Mouse (Mus musculus) frontal cortex, postnatal 14 days (tissue): ENCODE measurements around the gene Pdzd2.
A peak's percentile ranks its signal among the peaks of the same experiment; 100 is the strongest.

Experiments used
- DNase-seq, 2 experiments: peaks; one replicate each; pipeline ENCODE4 v3.0.0; 2022; ENCODE audit warnings: low spot score in 2 of 2

Pdzd2 gene

GRCm38 (mm10) chr15:12577715-12578114 lies 162.0 kb downstream of the Pdzd2 start:
- DNase-seq = no peak

GRCm38 (mm10) chr15:12577054-12577696 lies 162.5 kb downstream of the Pdzd2 start:
- peak in 1 of 2 experiments; percentile 29 for DNase-seq

GRCm38 (mm10) chr15:12573621-12574020 lies 166.1 kb downstream of the Pdzd2 start:
- no peak for DNase-seq

GRCm38 (mm10) chr15:12571168-12571567 lies 168.6 kb downstream of the Pdzd2 start:
- DNase-seq = no peak

- no peak for DNase-seq
Measured at GRCm38 (mm10) chr15:12566637-12567440, 172.9 kb downstream of the Pdzd2 start.

- DNase-seq = no peak
Measured at GRCm38 (mm10) chr15:12565281-12565680, 174.4 kb downstream of the Pdzd2 start.

- no peak for DNase-seq
Measured at GRCm38 (mm10) chr15:12560505-12560904, 179.2 kb downstream of the Pdzd2 start.

- DNase-seq = peak in 1 of 2 experiments; percentile 20
Measured at GRCm38 (mm10) chr15:12557663-12558436, 181.9 kb downstream of the Pdzd2 start.

GRCm38 (mm10) chr15:12553211-12553610 lies 186.5 kb downstream of the Pdzd2 start:
- no peak for DNase-seq

- DNase-seq = no peak
Measured at GRCm38 (mm10) chr15:12550919-12551318, 188.8 kb downstream of the Pdzd2 start.

- DNase-seq = no peak
Measured at GRCm38 (mm10) chr15:12550376-12550775, 189.3 kb downstream of the Pdzd2 start.

GRCm38 (mm10) chr15:12549919-12550305 lies 189.8 kb downstream of the Pdzd2 start:
- DNase-seq = no peak

GRCm38 (mm10) chr15:12549271-12549918 lies 190.3 kb downstream of the Pdzd2 start:
- DNase-seq = no peak

- DNase-seq = no peak
Measured at GRCm38 (mm10) chr15:12548696-12549095, 191.0 kb downstream of the Pdzd2 start.

GRCm38 (mm10) chr15:12547640-12548405 lies 191.9 kb downstream of the Pdzd2 start:
- no peak for DNase-seq

GRCm38 (mm10) chr15:12546781-12547180 lies 192.9 kb downstream of the Pdzd2 start:
- no peak for DNase-seq

- no peak for DNase-seq
Measured at GRCm38 (mm10) chr15:12545671-12546070, 194.1 kb downstream of the Pdzd2 start.

GRCm38 (mm10) chr15:12545220-12545619 lies 194.5 kb downstream of the Pdzd2 start:
- DNase-seq = no peak

- no peak for DNase-seq
Measured at GRCm38 (mm10) chr15:12543686-12544325, 195.9 kb downstream of the Pdzd2 start.

GRCm38 (mm10) chr15:12542316-12542715 lies 197.4 kb downstream of the Pdzd2 start:
- no peak for DNase-seq
